Mouse (Mus musculus) gastrocnemius, postnatal 14 days (tissue): ENCODE data around the gene Hist1h3i. TPM values are rescaled to one million over a fixed set of nuclear protein-coding genes. Genes with fewer than 3 reads are reported as not detected.
A peak's percentile ranks its signal among the peaks of the same experiment; 100 is the strongest.
"Not testable (repeated sequence)": the region's sequence is repeated elsewhere in the genome, so short reads cannot be mapped to it uniquely, and the experiment has no call there.

Source experiments
- DNase-seq: peaks from one replicate; pipeline ENCODE4 v3.0.0; 2021; ENCODE audit warnings: mixed read lengths
- intact Hi-C: fragments of 180-260 bp; cut with DNase I; formaldehyde crosslinking; loops from one replicate; pipeline ENCODE4 v1.15.1; 2025; ENCODE audit warnings: low total_unique reads
- microRNA-seq, 2 experiments: library from miRNA; unstranded; fragments of <30 nt; microRNA quantifications; one replicate each; pipeline ENCODE4 v1.2.0; 2021
- total RNA-seq, 2 experiments: library from RNA; stranded (reverse); gene quantifications; 2 replicates each; pipeline ENCODE4 v1.2.3; 2021

Gene Hist1h3i
- total RNA-seq, 2 experiments from 2014 or later = 87.1 to 98.9 TPM

- intact Hi-C loops = not testable (repeated sequence)
- DNase-seq = peak; percentile 84
These were observed 32.8 kb downstream of the Hist1h3i start, which contains the start of gene Hist1h4k for GRCm38 (mm10) chr13:21750159-21751017. TSS of gene Hist1h4k (minus strand) at chr13:21750505.

- no peak for DNase-seq
- intact Hi-C loops = no loop called here
These were observed 33.6 kb downstream of the Hist1h3i start for GRCm38 (mm10) chr13:21749387-21750158.

GRCm38 (mm10) chr13:21745006-21745405 lies 38.2 kb downstream of the Hist1h3i start:
- DNase-seq = no peak
- intact Hi-C loops = no loop called here

GRCm38 (mm10) chr13:21734906-21735767 lies 48.0 kb downstream of the Hist1h3i start, which contains the start of gene Hist1h4j:
TSS of gene Hist1h4j (plus strand) at chr13:21735064.
- intact Hi-C loops = not testable (repeated sequence)
- DNase-seq = peak; percentile 52

DNA sequence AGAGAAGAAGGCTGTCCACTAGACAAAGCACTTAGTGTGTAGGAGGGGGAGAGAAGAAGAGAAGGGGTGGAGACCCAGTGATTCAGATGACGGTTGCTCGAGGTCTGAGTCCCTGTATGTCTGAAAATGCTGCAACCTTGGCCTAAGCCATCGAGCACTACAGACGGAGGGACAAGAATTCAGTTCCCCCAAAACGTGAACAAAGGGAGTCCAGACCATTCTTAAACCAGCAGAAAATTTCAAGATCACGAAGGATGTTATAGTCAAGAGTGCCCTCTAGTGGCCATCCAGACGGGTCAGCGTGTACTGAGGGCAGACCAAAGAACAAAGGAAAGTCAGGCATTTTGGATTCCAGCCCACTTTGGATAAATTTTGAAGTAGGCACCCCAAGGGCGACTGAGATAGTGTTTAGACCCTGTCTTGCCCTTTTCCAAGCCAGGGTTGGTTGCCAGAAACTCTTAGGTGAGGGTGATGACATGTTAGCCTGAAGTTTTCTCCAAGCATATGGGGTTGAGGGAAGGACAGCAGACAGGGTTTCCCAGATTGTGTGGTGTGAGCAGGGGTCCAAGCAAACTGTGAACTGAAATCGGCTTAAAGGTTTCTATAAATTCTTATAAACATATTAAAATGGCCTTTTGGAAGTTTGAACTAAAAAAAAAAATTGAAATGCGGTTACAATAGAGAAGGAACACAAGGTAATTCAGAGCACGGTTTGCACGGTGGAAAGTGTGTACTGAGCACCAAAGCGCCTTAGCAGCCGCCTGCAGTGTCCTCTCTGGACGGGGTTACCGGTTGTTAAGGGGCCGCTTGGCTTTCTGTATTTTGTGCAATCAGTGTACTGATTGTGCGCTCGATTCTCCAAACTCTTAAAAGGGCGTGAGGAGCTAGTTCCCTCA lies 48.9 kb downstream of the Hist1h3i start:
- intact Hi-C loops = no loop called here
- peak; percentile 60 for DNase-seq

DNA sequence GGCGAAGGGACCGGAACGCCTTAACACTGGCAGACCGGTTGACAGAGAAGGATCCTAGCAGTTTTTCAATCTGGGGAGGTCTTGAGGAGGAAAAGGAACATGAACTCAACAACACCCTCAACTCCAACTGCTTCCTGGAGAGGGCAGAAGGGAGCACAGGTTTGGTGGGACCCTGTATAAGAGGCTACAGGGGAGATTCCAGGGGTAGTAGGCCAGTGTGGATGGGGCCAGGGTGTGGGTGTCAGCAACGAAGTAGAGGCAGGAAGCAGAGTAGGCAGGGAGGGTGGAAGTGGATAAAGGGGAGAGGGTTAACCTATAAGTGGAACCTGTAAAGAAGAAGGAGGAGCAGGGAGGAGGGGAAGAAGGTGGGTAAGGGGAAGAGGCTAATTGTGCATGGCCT lies 49.7 kb downstream of the Hist1h3i start:
- intact Hi-C loops = no loop called here
- no peak for DNase-seq

Small RNA genes lying within 50 kb of the gene (microRNA-seq; reads per million reads assigned to microRNA genes)
- gene Gm19658 = 0 reads per million in 2 experiments
- 0 reads per million in 2 experiments for gene Gm44346
- gene Gm44454 = 0 reads per million in 2 experiments
- gene Gm44466 = 0 reads per million in 2 experiments

Other genes with a start within 250 kb of the Hist1h3i start
- not detected for gene Olfr1366, start 240.6 kb downstream of the Hist1h3i start, total RNA-seq
- not detected for gene Olfr1535, start 223.5 kb downstream of the Hist1h3i start, total RNA-seq
- not detected for gene Olfr1364, start 201.6 kb downstream of the Hist1h3i start, total RNA-seq
- not detected for gene Olfr1362, start 169.3 kb downstream of the Hist1h3i start, total RNA-seq
- not detected for gene Olfr11, start 140.9 kb downstream of the Hist1h3i start, total RNA-seq
- gene Olfr1361, start 120.0 kb downstream of the Hist1h3i start, total RNA-seq = not detected
- gene Olfr1360, start 106.0 kb downstream of the Hist1h3i start, total RNA-seq = not detected
- not detected for gene Olfr1359, start 85.3 kb downstream of the Hist1h3i start, total RNA-seq
- 10 to 100 TPM; 79.9 to 84.7 TPM for gene Hist1h2bl, start 67.2 kb downstream of the Hist1h3i start, total RNA-seq
- gene Hist1h2ai, start 66.9 kb downstream of the Hist1h3i start, total RNA-seq = 10 to 100 TPM; 70.5 to 87.6 TPM
- gene Hist1h3h, start 65.7 kb downstream of the Hist1h3i start, total RNA-seq = 100 to 1,000 TPM; 108 to 117 TPM
- 10 to 100 TPM; 20.2 to 23.0 TPM for gene Hist1h2bm, start 61.3 kb downstream of the Hist1h3i start, total RNA-seq
- 10 to 100 TPM; 15.5 to 16.2 TPM for gene Hist1h4j, start 48.3 kb downstream of the Hist1h3i start, total RNA-seq
- 100 to 1,000 TPM; 174 TPM for gene Hist1h4k, start 32.9 kb downstream of the Hist1h3i start, total RNA-seq
- 10 to 100 TPM; 29.4 to 33.4 TPM for gene Hist1h2ak, start 29.5 kb downstream of the Hist1h3i start, total RNA-seq
- gene Hist1h2bn, start 29.2 kb downstream of the Hist1h3i start, total RNA-seq = 10 to 100 TPM; 39.6 to 49.3 TPM
- 10 to 100 TPM; 49.0 to 49.9 TPM for gene Hist1h1b, start 2.7 kb downstream of the Hist1h3i start, total RNA-seq
- gene Hist1h2an, start 3.8 kb upstream of the Hist1h3i start, total RNA-seq = 10 to 100 TPM in 1 of 2 experiments, 1 to 10 TPM in 1; 7.8 to 10.7 TPM
- 10 to 100 TPM; 32.1 to 32.8 TPM for gene Hist1h2bp, start 4.1 kb upstream of the Hist1h3i start, total RNA-seq
- 10 to 100 TPM; 58.2 to 75.5 TPM for gene Hist1h2bq, start 26.8 kb upstream of the Hist1h3i start, total RNA-seq
- 10 to 100 TPM; 67.5 to 87.1 TPM for gene Hist1h2ao, start 27.1 kb upstream of the Hist1h3i start, total RNA-seq
- gene Hist1h4m, start 28.4 kb upstream of the Hist1h3i start, total RNA-seq = 100 to 1,000 TPM; 150 to 154 TPM
- gene Hist1h4n, start 48.8 kb upstream of the Hist1h3i start, total RNA-seq = 10 to 100 TPM; 26.8 to 27.2 TPM
- gene Hist1h2ap, start 50.1 kb upstream of the Hist1h3i start, total RNA-seq = 10 to 100 TPM; 29.4 to 69.3 TPM
- 10 to 100 TPM; 57.8 to 74.3 TPM for gene Hist1h2br, start 50.4 kb upstream of the Hist1h3i start, total RNA-seq
- under 1 TPM; 0.33 to 0.38 TPM for gene Zfp184, start 161.7 kb upstream of the Hist1h3i start, total RNA-seq
- not detected for gene Pom121l2, start 197.8 kb upstream of the Hist1h3i start, total RNA-seq
- gene Prss16, start 226.4 kb upstream of the Hist1h3i start, total RNA-seq = not detected